9 mouse cellular contexts compared by ENCODE assay signal in genomic region chr5:111648481-111648880, GRCm38 (mm10).
DNase-seq lines count a peak whose midpoint lies in the region; ATAC-seq lines count a peak whose summit lies in the region.
"Had no signal": no experiment of that assay in that cellular context is flagged by ENCODE, and none has a peak within 500 bp of the region (broad histone marks: within the 10 kb centered on the region; RNA-seq: fewer than 3 reads in every experiment).

No protein-coding gene starts in this region.

- no peak overlapping the region for H3K27ac ChIP-seq in neural tube, embryonic 12.5 days
- H3K27ac ChIP-seq in neural tube, embryonic 15.5 days (replicated peaks) = no peak overlapping the region
- peak overlapping the region; percentile 73 for H3K27ac ChIP-seq in intestine, embryonic 15.5 days
- peak overlapping the region; percentile 25; the same call in 1 of the 2 replicates for H3K27ac ChIP-seq in lung, embryonic 16.5 days (ENCODE audit: low read length)
- H3K27ac ChIP-seq: macrophage had no signal

- H3K9ac ChIP-seq in neural tube, embryonic 12.5 days = no peak overlapping the region
- H3K9ac ChIP-seq in neural tube, embryonic 15.5 days (replicated peaks) = no peak overlapping the region
- no peak overlapping the region for H3K9ac ChIP-seq in intestine, embryonic 15.5 days
- H3K9ac ChIP-seq in lung, embryonic 16.5 days (ENCODE audit: low read length) = no peak overlapping the region

- H3K4me3 ChIP-seq in neural tube, embryonic 12.5 days = no peak overlapping the region
- H3K4me3 ChIP-seq in neural tube, embryonic 15.5 days (replicated peaks) = no peak overlapping the region
- H3K4me3 ChIP-seq in intestine, embryonic 15.5 days (replicated peaks) = no peak overlapping the region
- no peak overlapping the region for H3K4me3 ChIP-seq in lung, embryonic 16.5 days (ENCODE audit: low read length)

- 45% methylated on average over 7 of the region's 7 CpGs for WGBS in neural tube, embryonic 12.5 days
- WGBS in neural tube, embryonic 15.5 days = 48% methylated on average over 7 of the region's 7 CpGs
- 38% methylated on average over 7 of the region's 7 CpGs for WGBS in intestine, embryonic 15.5 days
- WGBS in lung, embryonic 16.5 days = 29% methylated on average over 7 of the region's 7 CpGs

- H3K36me3 ChIP-seq in neural tube, embryonic 12.5 days = no peaks in the 10 kb centered on the region
- no peaks in the 10 kb centered on the region for H3K36me3 ChIP-seq in neural tube, embryonic 15.5 days
- no peaks in the 10 kb centered on the region for H3K36me3 ChIP-seq in intestine, embryonic 15.5 days
- H3K36me3 ChIP-seq in lung, embryonic 16.5 days (ENCODE audit: control insufficient read depth, insufficient read depth, low read length) = no peaks in the 10 kb centered on the region

- no peak for DNase-seq in retina, postnatal 1 day
- DNase-seq in frontal cortex, postnatal 25 days (ENCODE audit: low spot score in 2 of 2) = no peak

- no peaks in the 10 kb centered on the region for H3K9me3 ChIP-seq in neural tube, embryonic 12.5 days
- H3K9me3 ChIP-seq in neural tube, embryonic 15.5 days (replicated peaks) = no peaks in the 10 kb centered on the region
- H3K9me3 ChIP-seq in intestine, embryonic 15.5 days = no peaks in the 10 kb centered on the region
- no peaks in the 10 kb centered on the region for H3K9me3 ChIP-seq in lung, embryonic 16.5 days (ENCODE audit: control insufficient read depth, low read length)

- ATAC-seq in neural tube, embryonic 12.5 days (ENCODE audit: low FRiP score, low read depth) = no peak
- no peak for ATAC-seq in neural tube, embryonic 15.5 days (ENCODE audit: low FRiP score)
- ATAC-seq in intestine, embryonic 15.5 days = peak; percentile 37; the same call in 1 of the 2 replicates
- ATAC-seq in lung, embryonic 16.5 days (ENCODE audit: low read depth) = peak; percentile 31; the same call in 1 of the 2 replicates
- ATAC-seq in inflammation-experienced regulatory T-cells, adult 6 months = no peak
- ATAC-seq in megakaryocyte progenitor cell, adult 5-6 weeks (replicated peaks; ENCODE audit: poor library complexity) = no peak

- no peaks in the 10 kb centered on the region; the same call in 1 of the 2 replicates for H3K27me3 ChIP-seq in neural tube, embryonic 12.5 days (replicated peaks)
- H3K27me3 ChIP-seq in neural tube, embryonic 15.5 days (replicated peaks) = no peaks in the 10 kb centered on the region
- no peaks in the 10 kb centered on the region for H3K27me3 ChIP-seq in intestine, embryonic 15.5 days (replicated peaks)
- no peaks in the 10 kb centered on the region for H3K27me3 ChIP-seq in lung, embryonic 16.5 days (ENCODE audit: control insufficient read depth, insufficient read depth, low read depth, low read length)

- H3K4me2 ChIP-seq in neural tube, embryonic 12.5 days (replicated peaks) = peak overlapping the region; percentile 32
- H3K4me2 ChIP-seq in neural tube, embryonic 15.5 days = no peak overlapping the region
- 0 out of 2 replicates have a peak overlapping the region, but pooled peaks have one; percentile 11 for H3K4me2 ChIP-seq in intestine, embryonic 15.5 days (replicated peaks)
- H3K4me2 ChIP-seq in lung, embryonic 16.5 days (ENCODE audit: low read depth, low read length) = no peak overlapping the region

- peaks cover 31% of the 10 kb centered on the region for H3K4me1 ChIP-seq in neural tube, embryonic 12.5 days
- H3K4me1 ChIP-seq in neural tube, embryonic 15.5 days = peaks cover 23% of the 10 kb centered on the region
- peaks cover 20% of the 10 kb centered on the region for H3K4me1 ChIP-seq in intestine, embryonic 15.5 days (replicated peaks)
- peaks cover 17% of the 10 kb centered on the region for H3K4me1 ChIP-seq in lung, embryonic 16.5 days (replicated peaks; ENCODE audit: control insufficient read depth, insufficient read depth, low read length)

Comparison
In these comparisons a context has a peak if more than half of its experiments do, and no peak if none do; other contexts are left out.
1. H3K4me2 ChIP-seq: peak in neural tube, embryonic 12.5 days (single experiment) and intestine, embryonic 15.5 days (single experiment); none in neural tube, embryonic 15.5 days (single experiment) and lung, embryonic 16.5 days (single experiment).
2. ATAC-seq: peak in intestine, embryonic 15.5 days (single experiment) and lung, embryonic 16.5 days (single experiment); none in neural tube, embryonic 12.5 days (single experiment), neural tube, embryonic 15.5 days (single experiment), inflammation-experienced regulatory T-cells, adult 6 months (single experiment) and megakaryocyte progenitor cell, adult 5-6 weeks (single experiment).
3. H3K27ac ChIP-seq: peak in intestine, embryonic 15.5 days (single experiment) and lung, embryonic 16.5 days (single experiment); none in neural tube, embryonic 12.5 days (single experiment) and neural tube, embryonic 15.5 days (single experiment).